Mouse (Mus musculus) thymus, adult 18-20 months (tissue): Measurements from ENCODE around the gene Zmiz2.
A peak's percentile ranks its signal among the peaks of the same experiment; 100 is the strongest.
"Not testable (repeated sequence)": the region's sequence is repeated elsewhere in the genome, so short reads cannot be mapped to it uniquely, and the experiment has no call there.

ENCODE experiments used
- DNase-seq, 2 experiments: peaks; one replicate each; pipeline ENCODE4 v3.0.0; 2022; ENCODE audit warnings: mixed read lengths in 2 of 2

Zmiz2 gene

GRCm38 (mm10) chr11:6402515-6403510 lies 13.9 kb downstream of the Zmiz2 start:
- DNase-seq: peak; percentile 62 to 70

GRCm38 (mm10) chr11:6403830-6404405 lies 15.0 kb downstream of the Zmiz2 start:
- DNase-seq: no peak

GRCm38 (mm10) chr11:6404699-6405566 lies 16.1 kb downstream of the Zmiz2 start:
- DNase-seq: no peak

- DNase-seq: no peak
Observed at GRCm38 (mm10) chr11:6405591-6406081, 16.8 kb downstream of the Zmiz2 start.

- DNase-seq: peak; percentile 52 to 58
Observed at GRCm38 (mm10) chr11:6406251-6407161, 17.6 kb downstream of the Zmiz2 start.

- no peak for DNase-seq
Observed at GRCm38 (mm10) chr11:6407162-6407621, 18.3 kb downstream of the Zmiz2 start.

- peak in 1 of 2 experiments; percentile 54 for DNase-seq
Observed at GRCm38 (mm10) chr11:6410050-6410602, 21.3 kb downstream of the Zmiz2 start.

GRCm38 (mm10) chr11:6410755-6411154 lies 21.9 kb downstream of the Zmiz2 start:
- not testable (repeated sequence) for DNase-seq

- no peak for DNase-seq
Observed at GRCm38 (mm10) chr11:6411684-6412083, 22.8 kb downstream of the Zmiz2 start.

GRCm38 (mm10) chr11:6413264-6413663 lies 24.4 kb downstream of the Zmiz2 start:
- DNase-seq: no peak

GRCm38 (mm10) chr11:6414751-6415550 lies 26.1 kb downstream of the Zmiz2 start, which contains the start of gene Ppia:
Gene Ppia (plus strand): TSS chr11:6415443.
- no peak for DNase-seq

- peak; percentile 97 for DNase-seq
Observed at GRCm38 (mm10) chr11:6415551-6416404, 26.9 kb downstream of the Zmiz2 start.

GRCm38 (mm10) chr11:6416405-6417034 lies 27.6 kb downstream of the Zmiz2 start:
- peak; percentile 73 to 84 for DNase-seq

- DNase-seq: no peak
Observed at GRCm38 (mm10) chr11:6417069-6417468, 28.2 kb downstream of the Zmiz2 start.

GRCm38 (mm10) chr11:6417490-6417889 lies 28.6 kb downstream of the Zmiz2 start:
- no peak for DNase-seq

- DNase-seq: no peak
Observed at GRCm38 (mm10) chr11:6418751-6419150, 29.9 kb downstream of the Zmiz2 start.

GRCm38 (mm10) chr11:6419156-6419555 lies 30.3 kb downstream of the Zmiz2 start:
- not testable (repeated sequence) for DNase-seq

GRCm38 (mm10) chr11:6420283-6420703 lies 31.4 kb downstream of the Zmiz2 start:
- DNase-seq: no peak
